Mouse (Mus musculus) stomach, embryonic 15.5 days (tissue): ENCODE data around the gene Nprl3. TPM values are rescaled to one million over a fixed set of nuclear protein-coding genes. Genes with fewer than 3 reads are reported as not detected.
"Not testable (repeated sequence)": the region's sequence is repeated elsewhere in the genome, so short reads cannot be mapped to it uniquely, and the experiment has no call there.

Experiments used
- ATAC-seq: fragments of 200-750 bp; cut with Nextera tagmentation; 2 replicates; pipeline ENCODE4 v1.8.0; 2017; ENCODE audit warnings: low read depth, moderate number of reproducible peaks, moderate TSS enrichment; ENCODE audit not compliant: insufficient read depth, low FRiP score
- H3K27ac ChIP-seq: fragments of 300-500 bp; sonication (generic); 2 replicates; pipeline ENCODE4 v1.5.1; 2015; ENCODE audit warnings: mild to moderate bottlenecking, inconsistent platforms
- H3K27me3 ChIP-seq: fragments of 300-500 bp; sonication (generic); replicated peaks from 2 replicates; pipeline ENCODE4 v1.6.1; 2015; ENCODE audit warnings: inconsistent platforms
- H3K36me3 ChIP-seq: fragments of 300-500 bp; sonication (generic); 2 replicates; pipeline ENCODE4 v1.6.1; 2015; ENCODE audit warnings: inconsistent platforms
- H3K4me1 ChIP-seq: fragments of 300-500 bp; sonication (generic); 2 replicates; pipeline ENCODE4 v1.6.1; 2015; ENCODE audit warnings: inconsistent platforms
- H3K4me2 ChIP-seq: fragments of 300-500 bp; sonication (generic); 2 replicates; pipeline ENCODE4 v1.6.1; 2015; ENCODE audit warnings: mild to moderate bottlenecking, inconsistent platforms
- H3K4me3 ChIP-seq: fragments of 300-500 bp; sonication (generic); replicated peaks from 2 replicates; pipeline ENCODE4 v1.5.1; 2015; ENCODE audit warnings: inconsistent platforms
- H3K9ac ChIP-seq: fragments of 300-500 bp; sonication (generic); 2 replicates; pipeline ENCODE4 v1.6.1; 2015; ENCODE audit warnings: inconsistent platforms
- H3K9me3 ChIP-seq: fragments of 300-500 bp; sonication (generic); 2 replicates; pipeline ENCODE4 v1.6.1; 2016; ENCODE audit warnings: inconsistent platforms
- WGBS: fragments of 180-500 bp; shearing (Covaris S2); methylation state at CpG from one replicate; pipeline ENCODE4 v1.1.7; 2015; 5-methylcytosine and 5-hydroxymethylcytosine counted together
- polyA plus RNA-seq: library from polyadenylated mRNA; unstranded; fragments of >200 nt; fragmentation: Nextera tagmentation; extraction: Ambion mirVana; gene quantifications from 2 replicates; pipeline ENCODE4 v1.2.1, GENCODE M21; 2015

Nprl3 gene
- polyA plus RNA-seq, 1 experiment from 2014 or later = 35.6 TPM

DNA sequence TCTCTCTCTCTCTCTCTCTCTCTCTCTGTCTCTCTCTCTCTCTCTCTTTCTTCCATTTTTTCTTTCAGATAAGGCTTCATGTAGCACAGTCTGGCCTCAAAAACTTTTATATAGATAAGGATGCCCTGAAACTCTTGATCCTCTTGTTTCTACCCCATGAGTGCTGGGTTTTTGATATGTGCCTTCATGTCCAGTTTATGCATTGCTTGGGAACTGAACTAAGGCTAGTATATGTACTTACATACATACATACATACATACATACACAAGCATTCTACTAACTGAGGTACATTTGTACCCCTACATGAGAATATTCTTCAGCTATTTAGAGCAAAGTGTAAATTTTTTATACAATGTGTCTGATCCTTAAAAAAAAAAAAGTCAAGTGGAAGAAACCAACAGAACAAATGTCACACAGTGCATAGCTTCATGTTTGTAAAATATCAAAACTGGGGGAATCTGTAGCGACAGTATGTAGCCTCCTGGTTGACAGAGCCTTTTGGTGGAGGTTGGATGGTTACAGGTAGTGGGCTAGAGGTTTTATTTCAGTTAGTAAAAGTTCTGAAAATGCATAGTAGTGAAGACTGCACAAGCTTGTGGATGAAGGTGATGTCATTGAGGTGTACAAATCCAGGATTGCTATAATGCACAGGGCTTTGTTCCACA, 30.5 kb upstream of the Nprl3 start:
- H3K9me3 ChIP-seq = no peaks in the 10 kb centered on the region
- ATAC-seq = peak; percentile 37; the same call in 1 of the 2 replicates
- no peak overlapping the region for H3K4me3 ChIP-seq
- no peaks in the 10 kb centered on the region for H3K36me3 ChIP-seq
- H3K4me1 ChIP-seq = no peaks in the 10 kb centered on the region
- no peak overlapping the region for H3K4me2 ChIP-seq
- 84% methylated on average over 1 of the region's 1 CpGs for WGBS
- H3K27ac ChIP-seq = no peak overlapping the region
- no peaks in the 10 kb centered on the region for H3K27me3 ChIP-seq
- H3K9ac ChIP-seq = no peak overlapping the region

DNA sequence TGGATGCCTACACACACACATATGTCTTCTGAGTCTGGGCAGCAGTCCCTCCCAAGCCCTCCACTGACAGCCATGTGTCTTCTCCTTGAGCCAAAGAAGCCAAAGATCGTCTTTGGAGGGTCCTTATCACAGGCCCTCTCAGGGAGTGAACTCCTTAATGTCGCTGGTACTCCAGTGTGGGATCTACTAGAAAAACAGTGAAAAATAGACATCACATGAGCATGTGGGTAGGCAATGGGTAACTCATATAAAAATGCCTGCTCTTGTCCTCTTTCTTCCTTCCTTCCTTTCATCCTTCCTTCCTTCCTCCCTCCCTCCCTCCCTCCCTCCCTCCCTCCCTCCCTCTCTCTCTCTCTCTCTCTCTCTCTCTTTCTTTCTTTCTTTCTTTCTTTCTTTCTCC, 29.9 kb upstream of the Nprl3 start:
- not testable (repeated sequence) for ATAC-seq, H3K9me3 ChIP-seq, H3K36me3 ChIP-seq, H3K4me3 ChIP-seq, H3K4me1 ChIP-seq, H3K9ac ChIP-seq, H3K27me3 ChIP-seq, H3K27ac ChIP-seq, H3K4me2 ChIP-seq
- 24% methylated on average over 2 of the region's 2 CpGs for WGBS

- ATAC-seq = peak; percentile 79
- WGBS = no CpG with 5 or more reads among the region's 4 CpGs
- not testable (repeated sequence) for H3K4me1 ChIP-seq, H3K4me2 ChIP-seq, H3K4me3 ChIP-seq, H3K27me3 ChIP-seq, H3K27ac ChIP-seq, H3K9me3 ChIP-seq, H3K36me3 ChIP-seq, H3K9ac ChIP-seq
Observed at GRCm38 (mm10) chr11:32296203-32296602, 28.7 kb upstream of the Nprl3 start, which contains the start of gene Hba-a2. Gene Hba-a2 (plus strand): TSS chr11:32296489.

GRCm38 (mm10) chr11:32293479-32293878, 26.0 kb upstream of the Nprl3 start:
- not testable (repeated sequence) for H3K9me3 ChIP-seq, ATAC-seq, H3K4me3 ChIP-seq, H3K36me3 ChIP-seq, H3K27ac ChIP-seq, H3K4me1 ChIP-seq, H3K27me3 ChIP-seq, H3K9ac ChIP-seq, H3K4me2 ChIP-seq
- 44% methylated on average over 3 of the region's 3 CpGs for WGBS

- ATAC-seq, H3K27me3 ChIP-seq, H3K4me2 ChIP-seq, H3K36me3 ChIP-seq, H3K9me3 ChIP-seq, H3K4me3 ChIP-seq, H3K9ac ChIP-seq, H3K4me1 ChIP-seq, H3K27ac ChIP-seq: not testable (repeated sequence)
- 76% methylated on average over 4 of the region's 4 CpGs for WGBS
Observed at GRCm38 (mm10) chr11:32292819-32293218, 25.3 kb upstream of the Nprl3 start.

GRCm38 (mm10) chr11:32287493-32287825, 20.0 kb upstream of the Nprl3 start:
- no peak for ATAC-seq
- H3K27ac ChIP-seq = no peak overlapping the region
- H3K9ac ChIP-seq = no peak overlapping the region
- no peaks in the 10 kb centered on the region for H3K36me3 ChIP-seq
- no peaks in the 10 kb centered on the region for H3K4me1 ChIP-seq
- no peaks in the 10 kb centered on the region for H3K27me3 ChIP-seq
- H3K9me3 ChIP-seq = no peaks in the 10 kb centered on the region
- H3K4me2 ChIP-seq = no peak overlapping the region
- WGBS = 61% methylated on average over 9 of the region's 9 CpGs
- no peak overlapping the region for H3K4me3 ChIP-seq

DNA sequence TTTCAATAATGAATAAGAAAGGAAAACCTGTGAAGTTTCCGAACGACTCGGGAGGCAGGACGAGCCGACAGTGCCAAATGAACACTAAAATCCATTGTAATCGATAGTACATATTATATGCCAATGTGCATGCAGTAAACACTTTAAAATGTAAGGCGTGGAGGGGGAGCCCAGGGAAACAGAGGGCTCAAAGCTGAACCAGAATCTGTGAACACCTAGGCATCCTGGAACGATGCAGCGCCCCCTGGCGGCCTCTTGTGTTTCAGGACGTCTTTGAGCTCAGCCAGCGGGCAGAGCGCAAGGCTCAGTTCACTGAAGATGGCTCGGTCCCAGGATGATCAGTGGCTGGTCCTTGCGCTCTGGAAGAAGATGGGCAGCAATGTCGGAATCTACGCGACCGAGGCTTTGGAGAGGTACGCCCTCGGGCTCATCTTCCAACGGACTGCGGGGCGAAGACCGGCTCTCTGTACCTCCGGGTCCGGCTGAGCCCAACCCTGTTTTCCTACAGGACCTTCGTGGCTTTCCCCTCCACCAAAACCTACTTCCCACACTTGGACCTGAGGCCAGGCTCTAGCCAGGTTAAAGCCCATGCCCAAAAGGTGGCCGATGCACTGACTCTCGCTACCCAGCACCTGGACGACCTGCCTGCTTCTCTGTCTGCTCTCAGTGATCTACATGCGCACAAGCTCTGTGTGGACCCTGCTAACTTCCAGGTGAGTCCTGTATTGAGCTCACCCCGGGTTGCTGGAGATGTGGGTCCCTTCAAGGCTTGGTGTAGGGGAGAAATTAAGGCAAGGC, 19.4 kb upstream of the Nprl3 start, which contains the start of gene Hbq1b:
Gene Hbq1b, plus strand, starts transcription at position 271 of the 798 bp plus-strand sequence.
- peak within 1 kb of the TSS; percentile 31 for H3K4me3 ChIP-seq
- not testable (repeated sequence) for H3K9me3 ChIP-seq, H3K27ac ChIP-seq, ATAC-seq, H3K9ac ChIP-seq, H3K27me3 ChIP-seq, H3K4me1 ChIP-seq, H3K36me3 ChIP-seq
- H3K4me2 ChIP-seq = peak within 1 kb of the TSS; percentile 54
- WGBS = 17% methylated on average over 32 of the region's 33 CpGs

GRCm38 (mm10) chr11:32285887-32286286, 18.4 kb upstream of the Nprl3 start:
- ATAC-seq, H3K27me3 ChIP-seq, H3K9ac ChIP-seq, H3K4me2 ChIP-seq, H3K4me1 ChIP-seq, H3K36me3 ChIP-seq, H3K9me3 ChIP-seq, H3K27ac ChIP-seq, H3K4me3 ChIP-seq: not testable (repeated sequence)

DNA sequence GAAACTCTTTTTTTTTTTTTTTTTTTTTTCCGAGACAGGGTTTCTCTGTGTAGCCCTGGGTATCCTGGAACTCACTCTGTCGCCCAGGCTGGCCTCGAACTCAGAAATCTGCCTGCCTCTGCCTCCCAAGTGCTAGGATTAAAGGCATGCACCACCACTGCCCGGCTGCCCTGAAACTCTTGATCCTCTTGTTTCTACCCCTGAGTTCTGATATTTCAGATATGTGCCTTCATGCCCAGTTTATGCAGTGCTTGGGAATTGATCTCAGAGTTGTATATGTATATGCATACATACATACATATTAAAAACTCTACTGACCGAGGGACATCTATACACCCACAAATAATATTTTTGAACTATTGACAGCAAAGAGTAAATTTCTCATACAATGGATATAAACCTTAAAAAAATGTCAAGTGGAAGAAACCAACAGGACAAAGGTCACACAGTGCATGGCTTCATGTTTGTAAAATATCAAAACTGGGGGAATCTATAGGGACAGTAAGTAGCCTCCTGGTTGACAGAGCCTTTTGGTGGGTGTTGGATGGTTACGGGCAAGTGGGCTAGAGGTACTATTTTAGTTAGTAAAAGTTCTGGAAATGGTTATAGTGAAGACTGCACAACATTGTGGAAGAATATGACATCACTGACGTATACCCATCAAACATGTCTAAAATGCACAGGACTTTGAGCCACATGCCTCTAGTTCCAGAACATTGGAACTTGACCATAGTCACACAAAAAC, 17.7 kb upstream of the Nprl3 start:
- Histone ChIP-seq H3K9ac (no peak overlapping the region), H3K4me1 (no peaks in the 10 kb centered on the region), H3K4me2 (no peak overlapping the region), H3K9me3 (no peaks in the 10 kb centered on the region), H3K36me3 (no peaks in the 10 kb centered on the region), H3K27me3 (no peaks in the 10 kb centered on the region), H3K4me3 (no peak overlapping the region), H3K27ac (no peak overlapping the region)
- 73% methylated on average over 7 of the region's 7 CpGs for WGBS
- peak; percentile 79 for ATAC-seq

- not testable (repeated sequence) for H3K4me2 ChIP-seq, H3K36me3 ChIP-seq, H3K4me3 ChIP-seq, H3K9ac ChIP-seq, H3K9me3 ChIP-seq, H3K27me3 ChIP-seq, H3K27ac ChIP-seq, H3K4me1 ChIP-seq
- peak; percentile 16; the same call in 1 of the 2 replicates for ATAC-seq
- 58% methylated on average over 2 of the region's 2 CpGs for WGBS
Observed at GRCm38 (mm10) chr11:32284582-32284981, 17.1 kb upstream of the Nprl3 start.

GRCm38 (mm10) chr11:32283091-32283777, 15.7 kb upstream of the Nprl3 start, which contains the start of gene Hba-a1:
Gene Hba-a1 (plus strand): TSS chr11:32283511.
- H3K4me3 ChIP-seq, H3K36me3 ChIP-seq, H3K9ac ChIP-seq, H3K27me3 ChIP-seq, H3K27ac ChIP-seq, H3K9me3 ChIP-seq, H3K4me2 ChIP-seq, H3K4me1 ChIP-seq: not testable (repeated sequence)
- peak; percentile 73 for ATAC-seq
- WGBS = 36% methylated on average over 1 of the region's 5 CpGs
